Mouse (Mus musculus): ENCODE measurements around the gene Mchr1. TPM values are rescaled to one million over a fixed set of nuclear protein-coding genes. Genes with fewer than 3 reads are reported as not detected.

The Mchr1 gene
- polyA plus RNA-seq, 1 experiment from 2014 or later = 5.2 TPM

DNA sequence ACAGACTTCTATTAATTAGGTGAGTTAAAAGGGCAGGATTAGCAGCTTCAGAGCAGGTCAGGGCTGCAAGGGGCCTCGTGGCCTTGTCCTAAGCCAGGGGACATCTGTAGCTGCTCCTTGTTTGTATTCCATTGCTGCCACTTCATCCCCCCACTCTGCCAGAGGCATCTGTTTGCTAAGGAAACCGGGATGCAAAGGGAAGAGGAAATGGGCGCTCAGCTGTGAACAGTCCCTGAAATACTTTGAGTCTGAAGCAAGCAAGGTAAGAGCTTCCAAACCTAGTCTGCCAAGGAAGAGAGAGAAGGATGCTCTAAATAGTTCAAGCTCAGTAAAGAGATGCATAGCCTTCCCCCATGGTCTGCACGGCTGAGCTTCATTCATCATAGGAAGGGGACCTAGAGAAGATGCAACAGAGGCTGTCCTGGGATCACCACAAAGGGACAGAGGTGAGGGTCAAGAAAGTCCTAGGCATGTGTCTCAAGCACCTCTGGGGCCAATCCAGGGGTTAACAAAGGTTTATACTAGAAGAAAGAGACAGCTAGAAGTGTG, 17.4 kb downstream of the Mchr1 start:
- H3K27ac ChIP-seq (replicated peaks) = no peak overlapping the region
- ATAC-seq (ENCODE audit: low FRiP score) = no peak
- H3K4me1 ChIP-seq = peaks cover 11% of the 10 kb centered on the region; the same call in 1 of the 2 replicates
- H3K27me3 ChIP-seq (replicated peaks) = no peaks in the 10 kb centered on the region
- no peak overlapping the region for H3K4me2 ChIP-seq
- no peaks in the 10 kb centered on the region for H3K9me3 ChIP-seq (replicated peaks)
- no peak overlapping the region for H3K4me3 ChIP-seq (replicated peaks)
- no peaks in the 10 kb centered on the region for H3K36me3 ChIP-seq
- WGBS = 77% methylated on average over 4 of the region's 4 CpGs
- H3K9ac ChIP-seq (replicated peaks) = no peak overlapping the region

DNA sequence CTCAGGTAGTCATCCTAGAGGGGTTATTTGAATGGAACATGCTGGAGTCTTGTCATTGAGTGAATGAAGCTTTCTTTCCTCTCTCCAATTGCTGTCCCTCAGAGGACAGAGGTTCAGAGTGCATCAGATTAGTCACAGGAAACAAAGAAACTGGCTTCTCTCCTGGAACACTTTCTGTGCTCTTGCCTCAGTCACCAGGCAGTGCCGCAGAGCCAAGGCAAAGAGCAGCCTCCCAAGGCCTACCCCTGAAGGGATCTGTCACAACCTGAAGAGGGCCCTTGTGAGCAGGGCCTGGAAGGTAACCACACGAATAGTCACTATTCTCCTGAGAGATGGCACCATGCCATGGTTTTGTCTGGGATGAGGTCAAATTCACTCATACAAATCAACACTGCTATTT, 18.3 kb downstream of the Mchr1 start:
- H3K27me3 ChIP-seq (replicated peaks) = no peaks in the 10 kb centered on the region
- WGBS = 75% methylated on average over 2 of the region's 2 CpGs

DNA sequence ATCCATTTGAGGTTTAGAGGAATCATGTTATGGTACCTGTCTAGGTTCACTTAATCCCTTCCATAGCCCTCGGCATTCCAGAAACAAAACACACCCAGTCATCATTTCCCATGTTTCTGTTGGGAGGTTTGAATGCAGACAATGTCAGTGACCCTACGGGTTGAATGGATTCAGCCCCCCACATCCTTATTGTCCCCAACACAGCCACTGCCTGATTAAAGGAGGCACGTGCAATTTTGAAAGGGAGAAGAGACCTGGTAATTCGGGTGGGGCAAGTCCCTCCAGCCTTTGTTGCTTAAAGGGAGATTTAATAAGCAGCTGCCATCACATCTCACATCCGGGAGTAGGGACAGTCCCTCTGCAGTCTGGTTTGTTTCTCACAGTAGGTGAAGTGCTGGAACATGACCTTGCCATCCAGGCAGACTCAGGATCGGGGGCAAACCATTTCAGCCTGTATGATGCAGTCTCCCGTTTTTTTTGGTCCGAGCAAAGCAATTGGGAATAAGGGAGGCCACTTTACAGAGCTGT, 18.9 kb downstream of the Mchr1 start:
- no peak overlapping the region for H3K27ac ChIP-seq (replicated peaks)

More for the DNA sequence above, 18.3 kb downstream of the Mchr1 start:
- Histone ChIP-seq H3K4me1 (0 out of 2 replicates have a peak, but pooled peaks cover 7% of the 10 kb centered on the region), H3K4me2 (no peak overlapping the region), H3K36me3 (no peaks in the 10 kb centered on the region), H3K9ac (replicated peaks) (no peak overlapping the region), H3K4me3 (replicated peaks) (no peak overlapping the region), H3K9me3 (replicated peaks) (no peaks in the 10 kb centered on the region), H3K27ac (replicated peaks) (no peak overlapping the region)
- no peak for ATAC-seq (ENCODE audit: low FRiP score)

DNA sequence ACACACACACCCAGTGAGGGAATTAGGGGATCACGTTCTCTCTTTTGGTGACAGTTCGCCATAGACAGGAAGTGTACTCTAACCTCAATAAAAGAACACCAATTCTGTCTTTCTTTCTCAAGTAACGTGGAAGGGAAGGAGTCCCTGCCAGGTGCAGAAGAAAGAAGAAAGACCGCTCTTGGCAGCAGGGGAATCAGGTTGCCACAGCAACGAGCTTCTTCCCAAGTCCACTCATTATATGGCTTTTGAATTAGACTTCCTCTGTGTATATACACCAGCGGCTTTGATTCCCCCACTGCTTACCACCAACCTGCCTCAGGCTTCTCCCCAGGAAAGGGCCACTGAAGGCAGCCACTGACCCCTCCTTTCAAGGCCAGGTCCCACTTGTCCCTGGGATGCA, 19.8 kb downstream of the Mchr1 start:
- Histone ChIP-seq H3K9ac (replicated peaks) (no peak overlapping the region), H3K9me3 (replicated peaks) (no peaks in the 10 kb centered on the region), H3K27me3 (replicated peaks) (no peaks in the 10 kb centered on the region), H3K36me3 (no peaks in the 10 kb centered on the region), H3K27ac (replicated peaks) (no peak overlapping the region), H3K4me1 (0 out of 2 replicates have a peak, but pooled peaks cover 7% of the 10 kb centered on the region), H3K4me2 (no peak overlapping the region), H3K4me3 (replicated peaks) (no peak overlapping the region)
- 24% methylated on average over 6 of the region's 6 CpGs for WGBS
- ATAC-seq (ENCODE audit: low FRiP score) = no peak

More for the DNA sequence above, 18.9 kb downstream of the Mchr1 start:
- Histone ChIP-seq H3K27me3 (replicated peaks) (no peaks in the 10 kb centered on the region), H3K9ac (replicated peaks) (no peak overlapping the region), H3K4me2 (no peak overlapping the region), H3K4me3 (replicated peaks) (no peak overlapping the region), H3K36me3 (no peaks in the 10 kb centered on the region), H3K4me1 (0 out of 2 replicates have a peak, but pooled peaks cover 7% of the 10 kb centered on the region), H3K9me3 (replicated peaks) (no peaks in the 10 kb centered on the region)
- no peak for ATAC-seq (ENCODE audit: low FRiP score)
- 60% methylated on average over 8 of the region's 8 CpGs for WGBS

DNA sequence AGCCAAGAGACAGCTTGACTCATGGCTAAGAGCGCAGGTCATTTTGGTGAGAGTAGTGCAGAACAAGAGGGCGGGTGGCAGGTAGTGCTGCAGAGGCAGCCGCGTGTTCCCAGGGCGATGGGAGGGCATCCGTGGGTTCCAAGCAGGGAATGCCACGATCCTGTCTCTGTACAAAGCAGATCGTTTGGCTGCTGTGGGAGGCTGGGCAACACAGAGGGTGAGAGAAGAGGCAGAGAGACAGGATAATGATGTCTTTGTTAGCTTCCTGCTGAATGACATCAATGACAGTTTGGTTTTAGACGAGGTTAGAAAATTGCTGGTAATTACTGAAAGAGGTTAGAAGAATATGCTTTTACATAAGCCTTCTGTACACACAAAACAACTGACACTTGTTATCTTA, 23.0 kb downstream of the Mchr1 start:
- Histone ChIP-seq H3K9ac (replicated peaks) (no peak overlapping the region), H3K27me3 (replicated peaks) (no peaks in the 10 kb centered on the region), H3K9me3 (replicated peaks) (no peaks in the 10 kb centered on the region), H3K4me1 (0 out of 2 replicates have a peak, but pooled peaks cover 7% of the 10 kb centered on the region), H3K36me3 (no peaks in the 10 kb centered on the region), H3K27ac (replicated peaks) (no peak overlapping the region), H3K4me2 (no peak overlapping the region), H3K4me3 (replicated peaks) (no peak overlapping the region)
- no peak for ATAC-seq (ENCODE audit: low FRiP score)
- WGBS = 39% methylated on average over 9 of the region's 9 CpGs

DNA sequence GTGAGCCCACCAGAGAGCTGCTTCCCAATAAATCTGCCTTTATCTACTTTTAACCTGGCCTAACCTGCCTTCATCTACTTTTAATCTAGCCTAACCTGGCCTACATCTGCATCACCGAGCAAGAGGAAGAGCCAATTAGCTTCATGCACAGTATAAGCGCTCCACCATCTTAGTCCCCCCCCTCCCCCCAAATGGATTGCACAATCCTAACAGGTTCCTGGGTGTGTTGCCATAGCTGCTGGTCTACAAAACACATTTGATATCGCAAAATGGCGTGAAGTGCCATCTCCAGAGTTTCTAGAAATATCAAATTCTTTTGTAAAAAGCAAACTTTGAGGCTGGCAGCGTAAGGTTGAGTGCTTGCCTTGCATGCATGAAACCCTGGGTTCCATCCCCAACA, 24.0 kb downstream of the Mchr1 start:
- no peaks in the 10 kb centered on the region for H3K36me3 ChIP-seq
- 98% methylated on average over 5 of the region's 5 CpGs for WGBS
- H3K4me2 ChIP-seq = no peak overlapping the region
- H3K9ac ChIP-seq (replicated peaks) = no peak overlapping the region
- H3K9me3 ChIP-seq (replicated peaks) = no peaks in the 10 kb centered on the region
- H3K4me1 ChIP-seq = peaks cover 13% of the 10 kb centered on the region
- no peak overlapping the region for H3K27ac ChIP-seq (replicated peaks)
- H3K4me3 ChIP-seq (replicated peaks) = no peak overlapping the region
- ATAC-seq (ENCODE audit: low FRiP score) = no peak
- H3K27me3 ChIP-seq (replicated peaks) = no peaks in the 10 kb centered on the region

DNA sequence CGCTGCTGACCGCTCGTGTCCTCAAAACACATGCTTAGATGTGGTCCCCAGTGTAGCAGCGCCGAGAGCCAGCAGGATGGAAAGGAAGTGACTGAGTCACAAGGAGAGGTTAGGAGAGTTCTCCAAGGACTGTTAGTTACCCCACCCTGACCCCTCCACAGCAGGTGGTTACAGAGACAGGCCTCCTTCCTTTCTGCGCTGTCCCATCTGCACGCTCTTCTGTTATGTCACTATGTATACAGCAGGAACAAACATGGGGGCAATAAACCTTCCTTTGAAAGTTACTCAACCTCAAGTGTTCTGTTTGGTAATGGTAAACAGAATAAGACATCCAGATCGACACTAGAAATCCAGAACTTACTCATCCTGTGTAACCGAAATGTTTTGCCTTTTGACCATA, 24.9 kb downstream of the Mchr1 start:
- no peak overlapping the region for H3K9ac ChIP-seq (replicated peaks)
- H3K27ac ChIP-seq (replicated peaks) = no peak overlapping the region
- H3K27me3 ChIP-seq (replicated peaks) = no peaks in the 10 kb centered on the region
- WGBS = 84% methylated on average over 9 of the region's 9 CpGs
- H3K4me1 ChIP-seq = peaks cover 14% of the 10 kb centered on the region
- H3K4me2 ChIP-seq = no peak overlapping the region
- H3K36me3 ChIP-seq = no peaks in the 10 kb centered on the region
- no peak overlapping the region for H3K4me3 ChIP-seq (replicated peaks)
- ATAC-seq (ENCODE audit: low FRiP score) = no peak
- no peaks in the 10 kb centered on the region for H3K9me3 ChIP-seq (replicated peaks)

DNA sequence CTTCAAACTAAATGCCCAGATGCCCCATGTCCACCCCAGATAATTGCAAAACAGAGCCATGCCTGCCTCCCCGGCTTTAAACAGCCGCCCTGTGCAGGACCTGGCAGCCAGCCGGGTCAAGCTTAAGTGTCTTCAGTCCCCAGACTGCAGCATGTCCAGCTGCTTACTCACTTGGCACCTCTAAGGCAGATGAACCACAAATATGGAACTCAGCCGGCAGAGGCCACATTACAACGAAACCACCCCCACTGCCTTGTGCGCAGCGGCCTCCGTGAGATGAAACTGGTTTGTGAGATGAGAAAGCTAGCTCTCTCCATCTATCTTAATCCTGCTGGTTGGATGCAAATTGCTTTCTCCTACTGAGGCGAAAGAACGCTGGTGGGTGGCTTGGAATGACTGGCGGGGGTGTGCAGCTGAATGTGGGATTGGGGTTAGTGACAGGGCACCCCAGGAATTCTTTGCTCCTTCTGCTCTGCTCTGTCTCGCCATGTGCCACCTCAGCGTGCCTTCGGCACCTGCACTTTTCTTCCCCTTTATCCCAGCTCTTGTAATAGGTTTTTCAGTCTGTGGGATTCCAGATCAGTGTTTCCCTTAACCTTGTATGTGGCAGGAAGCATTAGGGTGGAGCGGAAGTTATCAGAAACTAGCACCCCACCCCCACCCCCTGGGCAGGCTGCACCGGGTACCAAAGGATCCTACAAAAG, 29.2 kb downstream of the Mchr1 start:
- Histone ChIP-seq H3K4me1 (peaks cover 12% of the 10 kb centered on the region), H3K9me3 (replicated peaks) (no peaks in the 10 kb centered on the region), H3K4me3 (replicated peaks) (no peak overlapping the region), H3K9ac (replicated peaks) (no peak overlapping the region), H3K4me2 (no peak overlapping the region), H3K36me3 (no peaks in the 10 kb centered on the region), H3K27ac (replicated peaks) (peak overlapping the region; percentile 7; the same call in 1 of the 2 replicates), H3K27me3 (replicated peaks) (no peaks in the 10 kb centered on the region)
- no peak for ATAC-seq (ENCODE audit: low FRiP score)
- WGBS = 44% methylated on average over 16 of the region's 16 CpGs

DNA sequence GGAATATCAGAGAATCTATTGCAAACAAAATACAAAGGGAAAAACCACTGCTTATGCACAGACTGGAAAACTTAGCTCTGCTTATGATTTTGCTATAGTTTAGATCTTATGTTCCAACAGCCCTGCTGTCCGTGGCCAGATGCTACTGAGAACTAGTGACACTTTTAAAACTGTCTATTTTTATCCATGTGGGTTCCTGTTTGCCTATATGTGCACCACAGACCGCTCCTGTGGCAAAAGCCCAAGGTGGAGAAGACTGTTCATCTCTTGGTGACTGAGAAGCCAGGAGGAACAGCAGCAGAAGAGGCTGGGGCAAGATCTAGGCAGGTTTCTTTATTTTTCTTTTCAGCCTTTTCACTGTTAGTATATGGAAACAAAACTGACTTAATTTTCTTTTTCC, 32.1 kb downstream of the Mchr1 start:
- peaks cover 19% of the 10 kb centered on the region for H3K4me1 ChIP-seq
- H3K9ac ChIP-seq (replicated peaks) = no peak overlapping the region
- H3K9me3 ChIP-seq (replicated peaks) = no peaks in the 10 kb centered on the region
- no peak overlapping the region for H3K4me2 ChIP-seq
- H3K27me3 ChIP-seq (replicated peaks) = no peaks in the 10 kb centered on the region
- H3K36me3 ChIP-seq = no peaks in the 10 kb centered on the region
- no peak for ATAC-seq (ENCODE audit: low FRiP score)
- WGBS = 84% methylated on average over 2 of the region's 2 CpGs
- H3K4me3 ChIP-seq (replicated peaks) = no peak overlapping the region
- no peak overlapping the region for H3K27ac ChIP-seq (replicated peaks)

DNA sequence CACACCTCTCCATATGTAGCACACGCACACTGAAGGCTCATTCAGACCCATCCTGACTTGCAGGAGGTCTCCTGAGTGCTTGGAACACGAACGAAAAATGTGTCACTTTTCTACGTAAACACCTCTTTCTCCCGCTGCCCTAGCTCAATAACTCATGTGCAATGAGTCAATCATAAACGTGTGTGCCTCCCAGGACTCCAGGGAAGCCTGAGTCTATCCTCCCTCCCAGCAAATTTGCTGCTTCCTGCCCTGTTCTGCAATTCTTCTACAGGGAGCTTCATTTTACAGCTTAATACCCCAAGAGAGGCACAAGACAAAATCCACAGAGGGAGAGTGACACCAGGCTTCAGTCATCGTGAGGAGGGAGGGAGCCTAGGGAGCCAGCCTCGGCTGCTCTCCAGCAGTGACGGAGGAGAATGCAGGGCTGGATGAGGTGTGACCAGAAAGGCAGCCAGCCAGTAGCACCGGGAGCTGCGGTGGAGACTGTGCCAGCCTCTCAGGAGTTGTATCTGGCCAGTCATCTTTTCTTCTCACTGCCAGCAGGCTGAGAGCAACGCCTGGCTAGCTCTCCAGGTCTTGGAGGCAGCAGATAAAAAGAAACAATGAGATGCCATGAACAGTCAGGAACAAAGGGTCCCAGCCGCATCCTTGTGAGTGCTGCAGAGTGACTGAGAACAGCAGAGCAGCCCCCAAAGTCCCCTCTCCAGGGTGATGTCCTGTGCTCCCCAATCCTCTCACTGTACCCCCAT, 37.2 kb downstream of the Mchr1 start:
- Histone ChIP-seq H3K4me2 (peak overlapping the region; percentile 38), H3K9me3 (replicated peaks) (no peaks in the 10 kb centered on the region), H3K9ac (replicated peaks) (peak overlapping the region; percentile 36; the same call in 1 of the 2 replicates), H3K4me3 (replicated peaks) (no peak overlapping the region), H3K27ac (replicated peaks) (peak overlapping the region; percentile 77), H3K36me3 (no peaks in the 10 kb centered on the region), H3K4me1 (peaks cover 21% of the 10 kb centered on the region), H3K27me3 (replicated peaks) (no peaks in the 10 kb centered on the region)
- 8% methylated on average over 13 of the region's 13 CpGs for WGBS
- ATAC-seq (ENCODE audit: low FRiP score) = peak; percentile 72; the same call in 1 of the 2 replicates

DNA sequence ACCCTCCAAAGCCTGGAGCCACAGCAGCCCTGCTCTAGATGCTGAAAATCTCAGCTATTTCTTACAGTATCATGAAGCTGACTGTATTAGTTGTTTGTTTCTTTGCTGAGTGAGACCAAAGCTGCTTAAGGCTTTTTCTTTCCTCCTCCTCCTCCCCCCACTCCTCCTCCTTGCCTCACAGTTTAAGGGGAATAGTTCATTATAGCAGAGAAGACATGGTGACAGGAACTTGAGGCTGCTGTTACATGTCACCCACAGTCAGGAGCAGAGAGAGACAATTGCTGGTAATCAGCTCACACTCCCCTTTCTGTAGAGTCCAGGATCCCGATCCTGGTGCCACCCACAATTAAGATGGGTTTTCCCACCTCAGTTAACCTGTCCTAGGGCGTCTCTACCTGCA, 38.1 kb downstream of the Mchr1 start:
- H3K4me2 ChIP-seq = no peak overlapping the region
- H3K4me1 ChIP-seq = peaks cover 30% of the 10 kb centered on the region
- no peaks in the 10 kb centered on the region for H3K9me3 ChIP-seq (replicated peaks)
- ATAC-seq (ENCODE audit: low FRiP score) = no peak
- no peaks in the 10 kb centered on the region for H3K36me3 ChIP-seq
- WGBS = 63% methylated on average over 2 of the region's 2 CpGs
- no peak overlapping the region for H3K9ac ChIP-seq (replicated peaks)
- no peak overlapping the region for H3K4me3 ChIP-seq (replicated peaks)
- H3K27me3 ChIP-seq (replicated peaks) = no peaks in the 10 kb centered on the region
- peak overlapping the region; percentile 77; the same call in 1 of the 2 replicates for H3K27ac ChIP-seq (replicated peaks)

Measured in neural tube, embryonic 15.5 days (tissue).